Mouse (Mus musculus) forebrain, embryonic 11.5 days (tissue): ENCODE measurements around the gene Scarb2. TPM values are rescaled to one million over a fixed set of nuclear protein-coding genes. Genes with fewer than 3 reads are reported as not detected.

Experiments
- ATAC-seq: fragments of 200-750 bp; cut with Nextera tagmentation; replicated peaks from 2 replicates; pipeline ENCODE4 v1.8.0; 2017; ENCODE audit warnings: moderate TSS enrichment; ENCODE audit not compliant: low FRiP score
- DNase-seq: peaks from one replicate; pipeline ENCODE4 v3.0.0-alpha.2; 2017; ENCODE audit warnings: low spot score
- H3K27ac ChIP-seq: fragments of 300-500 bp; sonication (generic); 2 replicates; pipeline ENCODE4 v1.5.1; 2014; ENCODE audit warnings: low read depth, low read length
- H3K27me3 ChIP-seq: fragments of 300-500 bp; sonication (generic); 2 replicates; pipeline ENCODE4 v1.6.1; 2014; ENCODE audit warnings: mild to moderate bottlenecking, low read length, mixed read lengths; ENCODE audit not compliant: control insufficient read depth, insufficient read depth
- H3K36me3 ChIP-seq: fragments of 300-500 bp; sonication (generic); 2 replicates; pipeline ENCODE4 v1.6.1; 2014; ENCODE audit warnings: mild to moderate bottlenecking, low read length, moderate library complexity, mixed read lengths; ENCODE audit not compliant: control insufficient read depth, insufficient read depth
- H3K4me1 ChIP-seq: fragments of 300-500 bp; sonication (generic); replicated peaks from 2 replicates; pipeline ENCODE4 v1.6.1; 2014; ENCODE audit warnings: low read length, mixed read lengths; ENCODE audit not compliant: control insufficient read depth, insufficient read depth
- H3K4me2 ChIP-seq: fragments of 300-500 bp; sonication (generic); 2 replicates; pipeline ENCODE4 v1.6.1; 2014; ENCODE audit warnings: low read depth, mild to moderate bottlenecking, low read length, moderate library complexity, mixed read lengths; ENCODE audit not compliant: severe bottlenecking
- H3K4me3 ChIP-seq: fragments of 300-500 bp; sonication (generic); 2 replicates; pipeline ENCODE4 v1.5.1; 2014; ENCODE audit warnings: low read depth, low read length
- H3K9ac ChIP-seq: fragments of 300-500 bp; sonication (generic); 2 replicates; pipeline ENCODE4 v1.6.1; 2014; ENCODE audit warnings: low read length
- H3K9me3 ChIP-seq: fragments of 300-500 bp; sonication (generic); 2 replicates; pipeline ENCODE4 v1.6.1; 2016; ENCODE audit warnings: low read length, mixed read lengths; ENCODE audit not compliant: control insufficient read depth
- WGBS: fragments of 180-500 bp; shearing (Covaris S2); extraction: QIAGEN DNeasy Blood & Tissue Kit; methylation state at CpG from one replicate; pipeline ENCODE4 v1.1.7; 2014; 5-methylcytosine and 5-hydroxymethylcytosine counted together
- polyA plus RNA-seq: library from polyadenylated mRNA; unstranded; fragments of >200 nt; fragmentation: Nextera tagmentation; extraction: Ambion mirVana; gene quantifications from 2 replicates; pipeline ENCODE4 v1.2.1, GENCODE M21; 2014

Scarb2 gene
- polyA plus RNA-seq, 1 experiment from 2014 or later: 10.4 TPM

DNA sequence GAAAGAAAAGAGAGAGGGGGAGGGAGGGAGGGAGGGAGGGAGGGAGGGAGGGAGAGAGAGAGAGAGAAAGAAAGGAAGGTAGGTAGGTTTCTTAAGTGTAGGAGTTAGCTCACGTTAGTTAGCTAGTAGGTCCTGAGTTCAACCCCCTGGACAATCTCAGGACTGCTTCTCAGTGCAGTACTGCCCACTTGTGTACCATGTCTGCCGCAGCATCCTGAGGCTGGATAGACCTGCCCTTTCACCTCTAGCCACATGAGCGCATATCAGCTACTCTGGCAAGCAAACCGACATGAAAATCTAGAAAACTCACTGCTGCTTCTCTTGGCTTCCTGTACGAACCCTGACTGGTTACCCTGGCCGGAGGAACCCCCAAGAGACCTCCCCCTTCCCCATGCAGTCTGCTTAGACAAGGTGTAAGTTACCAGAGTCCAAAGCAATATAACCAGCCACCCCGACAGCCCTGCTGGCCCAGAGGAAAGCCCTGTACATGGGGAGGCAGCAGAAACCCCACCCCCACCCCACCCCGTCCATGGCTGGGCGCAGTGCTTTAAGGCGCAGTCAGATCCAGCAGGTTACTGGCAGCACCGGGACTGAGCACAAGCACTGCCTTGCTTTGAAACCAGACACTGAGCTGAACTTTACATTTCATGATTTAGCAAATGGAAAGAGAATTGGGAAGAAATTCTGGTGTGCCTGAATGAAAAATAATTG, 93.2 kb downstream of the Scarb2 start:
- no peak for ATAC-seq
- Histone ChIP-seq H3K27me3 (no peaks in the 10 kb centered on the region), H3K9ac (no peak overlapping the region), H3K4me2 (no peak overlapping the region), H3K4me3 (no peak overlapping the region), H3K36me3 (peaks cover 7% of the 10 kb centered on the region; the same call in 1 of the 2 replicates), H3K27ac (no peak overlapping the region), H3K9me3 (no peaks in the 10 kb centered on the region), H3K4me1 (no peaks in the 10 kb centered on the region)
- 90% methylated on average over 11 of the region's 11 CpGs for WGBS
- no peak for DNase-seq

DNA sequence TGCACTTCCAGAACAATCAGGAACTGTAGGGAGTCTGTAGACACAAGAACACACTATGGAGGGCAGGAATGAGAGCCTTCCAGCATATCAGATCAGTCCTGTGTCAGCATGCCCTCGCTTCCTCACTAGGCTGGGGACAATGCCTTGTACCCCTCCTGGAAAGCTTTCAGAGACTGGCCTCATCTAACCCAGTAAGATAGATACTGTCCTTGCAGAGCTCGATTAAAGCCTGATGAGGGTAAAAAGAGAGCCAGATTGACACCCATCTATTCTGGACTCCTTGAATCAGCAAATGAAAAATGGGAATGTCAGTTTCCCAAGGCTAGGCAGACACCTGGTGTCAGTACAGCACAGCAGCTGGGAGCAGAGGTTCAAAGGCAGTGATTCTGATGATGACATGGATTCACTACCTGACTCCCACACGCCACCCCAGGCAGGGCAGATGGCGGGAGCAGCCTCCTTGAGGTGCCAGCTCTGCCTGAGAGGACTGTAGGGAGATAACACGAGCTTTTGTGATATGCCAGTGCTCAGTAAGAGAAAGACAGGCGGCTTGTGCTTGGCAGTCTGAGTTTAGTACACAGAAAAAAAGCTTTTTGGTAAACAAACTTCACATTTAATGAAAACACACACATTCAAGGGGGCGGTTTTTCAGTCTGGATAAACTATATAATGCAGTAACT, 95.0 kb downstream of the Scarb2 start:
- no peak for ATAC-seq
- H3K27me3 ChIP-seq: no peaks in the 10 kb centered on the region
- no peaks in the 10 kb centered on the region for H3K9me3 ChIP-seq
- 80% methylated on average over 7 of the region's 7 CpGs for WGBS
- no peak overlapping the region for H3K4me3 ChIP-seq
- no peak for DNase-seq
- no peak overlapping the region for H3K9ac ChIP-seq
- H3K27ac ChIP-seq: no peak overlapping the region
- no peak overlapping the region for H3K4me2 ChIP-seq
- no peaks in the 10 kb centered on the region for H3K4me1 ChIP-seq
- peaks cover under 1% of the 10 kb centered on the region; the same call in 1 of the 2 replicates for H3K36me3 ChIP-seq

DNA sequence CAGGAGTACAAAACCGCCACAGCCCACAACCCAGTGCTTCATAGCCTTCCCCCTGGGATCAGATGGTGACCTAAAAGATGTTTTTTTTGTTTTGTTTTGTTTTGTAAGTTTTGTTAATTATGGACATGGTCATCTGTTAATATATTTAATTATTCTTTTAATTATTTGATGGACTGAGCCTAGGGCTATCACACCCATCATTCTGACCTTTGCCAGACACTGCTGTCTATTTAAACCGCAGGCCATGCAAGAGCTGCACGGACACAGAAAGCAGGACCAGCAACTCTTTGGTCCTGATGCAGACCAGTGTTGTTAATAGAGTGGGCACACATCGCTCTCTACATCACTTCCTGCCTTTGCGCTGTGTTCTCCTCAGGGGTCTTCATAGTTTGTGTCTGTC, 96.1 kb downstream of the Scarb2 start:
- no peak for DNase-seq
- H3K4me3 ChIP-seq: no peak overlapping the region
- no peak for ATAC-seq
- no peaks in the 10 kb centered on the region for H3K27me3 ChIP-seq
- H3K36me3 ChIP-seq: no peaks in the 10 kb centered on the region
- no peaks in the 10 kb centered on the region for H3K4me1 ChIP-seq
- H3K27ac ChIP-seq: no peak overlapping the region
- 88% methylated on average over 5 of the region's 5 CpGs for WGBS
- H3K9ac ChIP-seq: no peak overlapping the region
- no peak overlapping the region for H3K4me2 ChIP-seq
- no peaks in the 10 kb centered on the region for H3K9me3 ChIP-seq

DNA sequence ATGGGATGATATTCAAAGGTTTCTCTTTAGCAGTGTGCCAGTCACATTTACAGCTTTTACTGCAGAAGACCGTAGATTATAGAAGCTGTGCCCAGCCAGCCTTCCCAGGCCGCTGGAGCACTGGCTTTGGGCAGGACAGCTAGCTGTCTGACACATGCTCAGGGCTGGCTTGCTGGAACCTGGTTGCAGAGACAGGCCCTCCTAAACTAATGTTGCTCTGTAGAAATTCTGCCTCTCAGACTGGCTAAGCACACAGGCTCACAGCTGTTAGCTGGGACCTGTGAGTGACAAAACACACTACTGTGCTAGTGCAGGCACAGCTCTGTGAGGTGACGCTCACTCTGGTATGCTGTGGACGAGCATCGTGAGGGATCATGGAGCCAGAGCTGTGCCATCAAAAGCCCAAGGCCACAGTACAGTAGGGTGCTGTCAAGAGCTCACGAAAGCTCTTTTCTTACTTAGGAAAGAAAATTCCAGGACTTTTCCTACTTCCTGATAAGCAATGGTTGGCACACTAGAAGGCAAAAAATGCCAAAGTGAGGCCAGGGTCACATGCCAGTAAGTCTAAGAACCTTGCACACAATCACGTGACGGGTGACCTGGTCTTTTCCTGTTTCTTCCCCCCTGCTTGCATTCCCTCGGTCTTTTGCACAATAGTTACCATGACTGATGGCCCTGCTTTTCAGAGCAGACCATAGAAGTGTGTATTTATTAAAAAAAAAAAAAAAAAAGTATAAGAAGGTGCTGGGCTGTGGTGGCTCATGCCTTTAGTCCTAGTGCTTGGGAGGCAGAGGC, 97.1 kb downstream of the Scarb2 start:
- H3K27me3 ChIP-seq: no peaks in the 10 kb centered on the region
- no peak overlapping the region for H3K9ac ChIP-seq
- H3K4me1 ChIP-seq: no peaks in the 10 kb centered on the region
- H3K4me2 ChIP-seq: no peak overlapping the region
- ATAC-seq: no peak
- no peak overlapping the region for H3K27ac ChIP-seq
- no peak overlapping the region for H3K4me3 ChIP-seq
- no peaks in the 10 kb centered on the region for H3K36me3 ChIP-seq
- no peaks in the 10 kb centered on the region for H3K9me3 ChIP-seq
- 84% methylated on average over 9 of the region's 9 CpGs for WGBS
- DNase-seq: no peak

DNA sequence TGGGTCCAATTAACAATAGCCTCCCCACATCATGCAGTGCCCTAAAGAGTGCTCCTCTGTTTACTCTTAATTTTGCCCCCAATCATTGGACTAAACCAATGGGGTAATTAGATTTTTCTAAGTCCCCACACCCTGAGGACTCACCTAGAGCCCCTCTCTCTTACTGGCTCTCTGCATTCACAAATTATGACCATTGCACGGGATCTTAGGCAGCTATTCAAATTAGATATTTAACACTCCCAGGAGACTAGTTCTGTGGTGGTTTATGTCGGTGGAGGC, 102.3 kb downstream of the Scarb2 start:
- H3K4me3 ChIP-seq: no peak overlapping the region
- DNase-seq: no peak
- no peak overlapping the region; the same call in 1 of the 2 replicates for H3K27ac ChIP-seq
- H3K27me3 ChIP-seq: no peaks in the 10 kb centered on the region
- H3K4me2 ChIP-seq: no peak overlapping the region
- no peak overlapping the region for H3K9ac ChIP-seq
- no peaks in the 10 kb centered on the region for H3K9me3 ChIP-seq
- no peaks in the 10 kb centered on the region for H3K36me3 ChIP-seq
- WGBS: 33% methylated on average over 2 of the region's 2 CpGs
- H3K4me1 ChIP-seq: peaks cover 2% of the 10 kb centered on the region
- ATAC-seq: no peak

DNA sequence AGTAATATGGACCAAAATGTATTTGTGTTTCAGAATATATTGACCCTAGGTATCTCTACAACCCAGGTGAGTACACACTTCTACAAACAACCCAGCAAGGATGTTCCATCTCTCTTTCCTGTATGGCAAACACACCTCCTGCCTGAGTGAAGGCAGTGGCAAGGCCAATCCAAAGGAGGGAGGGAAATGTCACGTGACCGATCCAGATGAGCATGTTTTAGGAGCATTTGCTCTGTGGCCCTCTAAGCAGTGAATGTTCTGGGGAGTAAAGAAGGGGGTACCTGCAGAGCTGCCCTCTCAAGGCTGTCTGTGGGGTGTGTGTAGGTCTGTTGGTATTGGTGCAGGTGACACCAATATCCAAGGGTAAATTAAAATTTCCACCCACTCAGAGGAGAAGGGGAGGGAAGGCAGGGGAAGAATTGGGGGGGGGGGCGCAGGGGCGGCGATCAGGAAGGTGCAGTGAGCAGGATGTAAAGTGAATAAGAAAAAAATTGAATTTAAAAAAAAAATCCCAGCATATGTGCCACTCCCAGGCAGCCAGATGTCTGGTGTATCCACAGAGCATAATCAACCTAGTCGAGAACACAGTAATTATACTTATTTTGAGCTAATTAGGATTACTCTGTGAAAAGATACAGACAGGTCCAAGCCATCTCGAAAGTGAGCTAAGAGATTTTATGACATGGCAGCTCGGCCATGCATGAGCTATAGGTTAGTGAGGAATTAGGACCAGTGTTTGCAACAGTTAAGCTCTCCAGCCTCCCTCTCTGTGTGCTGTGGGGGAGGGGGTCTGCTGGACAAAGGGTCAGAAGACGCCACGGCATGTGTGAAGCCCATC, 102.9 kb downstream of the Scarb2 start:
- Histone ChIP-seq H3K4me2 (no peak overlapping the region), H3K27ac (peak overlapping the region; percentile 3; the same call in 1 of the 2 replicates), H3K9me3 (no peaks in the 10 kb centered on the region), H3K27me3 (no peaks in the 10 kb centered on the region), H3K36me3 (no peaks in the 10 kb centered on the region), H3K9ac (no peak overlapping the region), H3K4me1 (peaks cover 2% of the 10 kb centered on the region), H3K4me3 (no peak overlapping the region)
- WGBS: 41% methylated on average over 10 of the region's 10 CpGs
- peak; percentile 72 for ATAC-seq
- peak; percentile 69 for DNase-seq

DNA sequence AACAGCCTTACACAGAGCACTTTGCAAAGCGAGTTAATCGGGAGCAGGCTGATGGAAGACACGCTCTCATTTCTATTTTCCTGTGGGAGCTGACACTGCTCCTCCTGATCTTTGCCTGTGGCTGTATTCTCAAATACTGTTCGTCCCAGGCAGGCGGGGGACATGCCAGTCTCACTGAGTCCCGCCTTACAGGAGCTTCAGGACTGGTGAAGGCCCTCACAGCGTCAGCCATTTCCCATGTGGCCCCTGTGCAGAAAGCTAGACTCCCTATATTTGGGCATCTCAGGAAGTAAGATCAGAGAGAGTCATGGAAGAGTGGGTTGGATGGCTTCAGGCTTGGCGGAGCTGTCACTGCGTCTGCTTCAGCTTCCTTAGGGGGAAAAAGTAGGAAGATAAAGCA, 103.8 kb downstream of the Scarb2 start:
- H3K27me3 ChIP-seq: no peaks in the 10 kb centered on the region
- no peaks in the 10 kb centered on the region for H3K9me3 ChIP-seq
- no peak overlapping the region for H3K4me3 ChIP-seq
- no peak for DNase-seq
- ATAC-seq: no peak
- 72% methylated on average over 9 of the region's 9 CpGs for WGBS
- no peak overlapping the region for H3K27ac ChIP-seq
- H3K36me3 ChIP-seq: no peaks in the 10 kb centered on the region
- H3K4me1 ChIP-seq: peaks cover 2% of the 10 kb centered on the region
- no peak overlapping the region for H3K9ac ChIP-seq
- H3K4me2 ChIP-seq: no peak overlapping the region

DNA sequence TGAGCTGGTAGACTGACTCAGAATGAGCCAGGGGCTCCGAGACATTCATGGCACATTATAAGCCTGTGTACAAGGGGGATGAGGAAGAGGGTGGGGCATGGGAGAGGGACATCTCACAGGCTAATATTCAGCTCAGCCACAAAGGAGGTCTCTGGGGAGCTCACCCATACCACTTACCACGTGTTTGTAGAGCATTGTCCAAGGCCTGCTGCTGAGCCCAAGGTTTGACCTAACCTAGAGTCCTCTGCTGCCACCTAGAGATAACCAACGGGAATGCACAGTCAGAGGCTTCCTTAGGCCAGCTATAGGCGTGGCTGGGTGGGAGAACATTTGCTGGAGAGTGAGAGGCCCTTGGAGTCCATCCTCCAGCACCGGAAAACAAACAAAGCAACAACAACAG, 108.5 kb downstream of the Scarb2 start:
- no peaks in the 10 kb centered on the region for H3K4me1 ChIP-seq
- H3K27me3 ChIP-seq: peaks cover 2% of the 10 kb centered on the region; the same call in 1 of the 2 replicates
- no peak overlapping the region for H3K4me2 ChIP-seq
- no peaks in the 10 kb centered on the region for H3K36me3 ChIP-seq
- DNase-seq (peak; percentile 82), ATAC-seq (peak; percentile 88)
- no peaks in the 10 kb centered on the region for H3K9me3 ChIP-seq
- H3K9ac ChIP-seq: no peak overlapping the region
- H3K4me3 ChIP-seq: no peak overlapping the region
- 22% methylated on average over 5 of the region's 5 CpGs for WGBS
- no peak overlapping the region for H3K27ac ChIP-seq
